Mouse (Mus musculus) bone marrow, adult 2 months (tissue): Measurements from ENCODE around the gene Erich6b.

ENCODE experiments used
- CTCF ChIP-seq: fragments of 200-500 bp; IDR thresholded peaks from 2 replicates; pipeline ENCODE4 v1.5.1; 2011; ENCODE audit warnings: low read length, control low read depth; ENCODE audit not compliant: control insufficient read depth, insufficient read depth
- POLR2A ChIP-seq: fragments of 200-500 bp; IDR thresholded peaks from 2 replicates; pipeline ENCODE4 v1.6.1; 2011; ENCODE audit warnings: low read depth, mild to moderate bottlenecking, control low read depth, low read length, borderline replicate concordance; ENCODE audit not compliant: control insufficient read depth

- TF ChIP-seq CTCF = no peak
- no peak for TF ChIP-seq POLR2A
Measured at GRCm38 (mm10) chr14:75637641-75638040, 4.4 kb upstream of the Erich6b start.
